ENCODE assay signal across 1 mouse cellular context in genomic region chr19:45014981-45015402, GRCm38 (mm10).
TF ChIP-seq lines count a peak whose summit lies in the region.

No protein-coding gene starts in this region.

TF ChIP-seq in ES-E14, 5 proteins besides CTCF, POLR2A, EP300 and RAD21 (continued from another document):
- TF ChIP-seq ZNF384 (IDR thresholded peaks at IDR 0.05; ENCODE audit: low read depth, low read length), result no peak
- TF ChIP-seq CHD2 (IDR thresholded peaks at IDR 0.05; ENCODE audit: low read depth, low read length), result no peak
